Mouse (Mus musculus) thymus, adult 2 months (tissue): ENCODE data around the gene Slc6a9.

ENCODE experiments used
- CTCF ChIP-seq: fragments of 200-500 bp; IDR thresholded peaks from 2 replicates; pipeline ENCODE4 v1.5.1; 2012; ENCODE audit warnings: mild to moderate bottlenecking, control low read depth, low read length, moderate library complexity, borderline replicate concordance; ENCODE audit not compliant: control insufficient read depth, poor library complexity, insufficient read depth; ENCODE audit errors: extremely low read depth
- POLR2A ChIP-seq: fragments of 200-500 bp; IDR thresholded peaks from 2 replicates; pipeline ENCODE4 v1.6.1; 2012; ENCODE audit warnings: mild to moderate bottlenecking, low read length, control low read depth, moderate library complexity; ENCODE audit not compliant: control insufficient read depth, poor library complexity, insufficient read depth; ENCODE audit errors: extremely low read depth

DNA sequence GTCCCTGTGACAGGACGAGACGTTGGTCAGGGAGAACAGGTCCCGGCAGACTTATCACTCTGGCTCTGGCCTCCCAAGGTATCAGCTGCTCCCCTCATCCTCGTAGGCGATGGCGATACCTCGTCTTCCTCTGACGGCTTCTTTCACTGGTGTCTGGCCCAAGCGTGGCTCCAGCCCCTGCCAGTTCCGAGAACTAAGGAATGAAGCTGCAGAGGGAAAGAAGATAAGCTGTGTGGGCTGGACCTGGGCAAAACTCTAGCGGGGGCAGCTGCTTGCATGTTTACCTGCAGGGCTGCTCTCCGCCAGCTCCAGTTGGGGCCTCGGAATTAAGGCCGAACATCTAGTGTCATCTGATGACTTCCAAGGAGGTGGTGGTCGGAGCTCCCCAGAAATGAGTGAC, 55.2 kb downstream of the Slc6a9 start:
- TF ChIP-seq CTCF: no peak
- TF ChIP-seq POLR2A: no peak
